Mouse (Mus musculus) olfactory bulb, adult 2 months (tissue): ENCODE results near the gene Ighmbp2.

Source experiments
- CTCF ChIP-seq: fragments of 200-500 bp; IDR thresholded peaks from 2 replicates; pipeline ENCODE4 v1.5.1; 2012; ENCODE audit warnings: low read depth, mild to moderate bottlenecking, low read length, moderate library complexity; ENCODE audit not compliant: insufficient read depth
- POLR2A ChIP-seq: fragments of 200-500 bp; IDR thresholded peaks from 2 replicates; pipeline ENCODE4 v1.6.1; 2012; ENCODE audit warnings: mild to moderate bottlenecking, low read depth, low read length, moderate library complexity; ENCODE audit not compliant: insufficient read depth

DNA sequence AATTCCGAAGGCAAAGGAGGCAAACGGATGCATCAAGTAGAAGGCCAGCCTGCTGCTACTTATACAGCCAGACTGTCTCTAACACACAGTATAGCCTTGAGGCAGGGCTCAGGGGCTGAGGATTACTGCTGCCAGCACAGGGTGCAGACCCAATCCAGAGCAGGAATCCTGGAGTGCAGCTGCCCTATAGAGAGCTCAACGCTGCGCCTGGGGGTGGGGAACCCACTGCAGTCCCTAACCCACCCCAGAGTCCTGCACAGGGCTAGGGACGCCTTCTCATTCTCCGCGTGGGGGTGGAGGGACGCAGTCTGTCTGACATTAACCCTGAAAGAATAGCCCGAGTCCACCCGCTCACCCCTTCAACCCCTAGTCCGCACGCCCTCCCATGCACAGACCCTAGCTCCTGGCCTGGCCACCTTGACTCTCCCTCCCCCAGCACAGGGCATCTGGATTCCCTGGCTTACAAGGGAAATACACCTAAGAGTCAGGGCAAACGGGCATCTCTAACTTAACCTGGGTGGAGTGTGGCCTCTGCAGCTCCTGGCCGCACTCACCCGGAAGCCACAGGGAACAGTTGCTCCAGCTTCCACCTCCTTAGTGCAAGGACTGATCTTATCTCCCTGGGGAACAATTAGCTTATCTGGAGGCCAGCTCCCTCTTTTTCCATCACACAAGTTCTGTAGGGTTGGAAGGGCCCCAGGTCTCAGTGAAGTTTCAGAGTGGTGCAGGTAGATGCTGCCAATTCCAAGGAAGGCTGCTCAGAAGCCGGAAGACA lies 24.5 kb upstream of the Ighmbp2 start:
- TF ChIP-seq POLR2A (no peak), CTCF (no peak)
